Mouse (Mus musculus): ENCODE data around the gene Nt5dc3.

The Nt5dc3 gene

GRCm38 (mm10) chr10:86779816-86780500 lies 1.2 kb downstream of the Nt5dc3 start:
- DNase-seq = no peak

- no peak for DNase-seq
These were observed 2.8 kb downstream of the Nt5dc3 start for GRCm38 (mm10) chr10:86781641-86782040.

GRCm38 (mm10) chr10:86782656-86783055 lies 3.9 kb downstream of the Nt5dc3 start:
- DNase-seq = no peak

GRCm38 (mm10) chr10:86783561-86783960 lies 4.8 kb downstream of the Nt5dc3 start:
- DNase-seq = no peak

- DNase-seq = no peak
These were observed 5.4 kb downstream of the Nt5dc3 start for GRCm38 (mm10) chr10:86784126-86784675.

GRCm38 (mm10) chr10:86785396-86785795 lies 6.6 kb downstream of the Nt5dc3 start:
- no peak for DNase-seq

- no peak for DNase-seq
These were observed 7.3 kb downstream of the Nt5dc3 start for GRCm38 (mm10) chr10:86786083-86786482.

- DNase-seq = no peak
These were observed 9.4 kb downstream of the Nt5dc3 start for GRCm38 (mm10) chr10:86788193-86788592.

- DNase-seq = no peak
These were observed 10.4 kb downstream of the Nt5dc3 start for GRCm38 (mm10) chr10:86789146-86789672.

GRCm38 (mm10) chr10:86791507-86792184 lies 12.8 kb downstream of the Nt5dc3 start:
- DNase-seq = no peak

- DNase-seq = no peak
These were observed 14.7 kb downstream of the Nt5dc3 start for GRCm38 (mm10) chr10:86793509-86793951.

GRCm38 (mm10) chr10:86794196-86794595 lies 15.4 kb downstream of the Nt5dc3 start:
- no peak for DNase-seq

- peak in 1 of 2 experiments; percentile 27 for DNase-seq
These were observed 16.2 kb downstream of the Nt5dc3 start for GRCm38 (mm10) chr10:86794794-86795535.

GRCm38 (mm10) chr10:86796073-86796741 lies 17.4 kb downstream of the Nt5dc3 start:
- no peak for DNase-seq

GRCm38 (mm10) chr10:86807362-86807761 lies 28.6 kb downstream of the Nt5dc3 start:
- DNase-seq = no peak

GRCm38 (mm10) chr10:86808013-86808758 lies 29.4 kb downstream of the Nt5dc3 start:
- no peak for DNase-seq

- DNase-seq = peak in 1 of 2 experiments; percentile 33
These were observed 31.2 kb downstream of the Nt5dc3 start for GRCm38 (mm10) chr10:86810000-86810399.

- no peak for DNase-seq
These were observed 31.8 kb downstream of the Nt5dc3 start for GRCm38 (mm10) chr10:86810612-86811011.

- no peak for DNase-seq
These were observed 35.7 kb downstream of the Nt5dc3 start for GRCm38 (mm10) chr10:86814292-86815131.

- no peak for DNase-seq
These were observed 36.3 kb downstream of the Nt5dc3 start for GRCm38 (mm10) chr10:86815133-86815532.

All from cerebellum, postnatal 36 days (tissue).